Mouse (Mus musculus): ENCODE data around the gene Kif26b. TPM values are rescaled to one million over a fixed set of nuclear protein-coding genes. Genes with fewer than 3 reads are reported as not detected.
A peak's percentile ranks its signal among the peaks of the same experiment; 100 is the strongest.

Kif26b gene
- polyA plus RNA-seq, 1 experiment from 2014 or later, result 32.0 TPM

DNA sequence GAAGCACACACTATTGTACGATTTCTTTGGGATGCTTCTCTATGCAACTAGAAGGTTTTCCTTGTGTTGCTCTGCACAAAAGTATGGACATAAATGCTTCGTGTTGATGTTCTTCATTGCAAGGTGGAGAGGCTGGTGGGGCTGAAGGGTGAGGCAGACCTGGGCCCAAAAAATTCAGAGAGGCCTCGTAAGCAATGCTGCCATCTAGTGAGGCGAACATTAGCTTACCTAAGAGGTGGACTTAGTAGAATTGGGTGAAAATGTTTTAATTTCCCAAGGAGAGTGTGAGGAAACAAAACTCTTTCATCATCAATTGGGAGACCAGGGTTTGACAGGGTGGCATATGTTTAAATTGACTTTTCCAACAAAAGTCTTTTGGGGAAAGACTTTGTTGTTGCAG lies 160.6 kb downstream of the Kif26b start:
- Histone ChIP-seq H3K9ac (replicated peaks) (no peak overlapping the region), H3K4me2 (no peak overlapping the region), H3K4me3 (replicated peaks) (no peak overlapping the region), H3K9me3 (no peaks in the 10 kb centered on the region), H3K4me1 (replicated peaks) (peaks cover 15% of the 10 kb centered on the region; the same call in 1 of the 2 replicates), H3K27me3 (no peaks in the 10 kb centered on the region), H3K27ac (no peak overlapping the region), H3K36me3 (peaks cover 9% of the 10 kb centered on the region)
- WGBS, result 51% methylated on average over 4 of the region's 4 CpGs
- ATAC-seq (ENCODE audit: insufficient number of reproducible peaks, insufficient read depth, low FRiP score, low TSS enrichment, low read depth), result no peak

DNA sequence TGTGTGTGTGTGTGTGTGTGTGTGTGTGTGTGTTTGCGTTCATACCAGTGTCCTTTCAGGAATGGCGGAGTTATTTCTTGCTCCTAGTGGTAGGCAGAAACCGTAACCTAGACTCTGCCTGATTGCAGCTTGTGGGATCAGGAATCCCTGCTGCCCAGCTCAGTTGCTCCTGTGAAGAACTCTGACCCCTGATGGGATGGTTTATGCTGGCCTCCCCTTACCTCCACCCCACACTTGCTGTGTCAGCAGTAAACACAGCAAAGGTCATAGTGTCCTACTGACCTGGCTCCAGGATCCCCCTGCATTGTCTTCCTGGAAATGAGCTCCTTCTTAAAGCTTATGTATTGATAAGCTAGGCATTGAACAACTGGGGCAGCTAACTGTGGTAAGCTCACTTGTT lies 162.8 kb downstream of the Kif26b start:
- Histone ChIP-seq H3K4me1 (replicated peaks) (peaks cover 15% of the 10 kb centered on the region; the same call in 1 of the 2 replicates), H3K27ac (no peak overlapping the region), H3K27me3 (no peaks in the 10 kb centered on the region), H3K4me3 (replicated peaks) (no peak overlapping the region), H3K4me2 (no peak overlapping the region), H3K36me3 (no peaks in the 10 kb centered on the region), H3K9me3 (no peaks in the 10 kb centered on the region), H3K9ac (replicated peaks) (no peak overlapping the region)
- 97% methylated on average over 3 of the region's 3 CpGs for WGBS
- no peak for ATAC-seq (ENCODE audit: insufficient number of reproducible peaks, insufficient read depth, low FRiP score, low TSS enrichment, low read depth)

DNA sequence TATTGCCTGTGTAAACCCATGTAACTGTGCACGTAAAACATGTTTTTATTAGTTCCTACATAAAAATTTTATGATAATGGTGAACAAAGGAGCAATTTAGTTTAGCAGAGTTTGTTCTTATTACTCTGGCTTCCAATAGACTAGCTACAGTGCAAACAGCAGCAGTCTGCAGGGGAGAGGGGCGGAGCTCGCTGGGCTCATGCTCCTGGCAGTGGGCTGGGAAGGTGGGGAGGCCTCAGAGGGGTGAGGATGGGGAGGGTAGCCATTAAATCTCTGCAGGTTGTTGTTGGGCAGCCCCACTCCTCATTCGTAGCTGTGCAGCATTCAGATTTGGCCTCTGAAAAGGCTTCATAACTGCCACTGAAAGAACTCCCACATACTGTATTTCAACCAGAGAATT lies 171.2 kb downstream of the Kif26b start:
- WGBS, result 32% methylated on average over 4 of the region's 4 CpGs
- peaks cover 17% of the 10 kb centered on the region for H3K4me1 ChIP-seq (replicated peaks)
- H3K36me3 ChIP-seq, result no peaks in the 10 kb centered on the region; the same call in 1 of the 2 replicates
- ATAC-seq (ENCODE audit: insufficient number of reproducible peaks, insufficient read depth, low FRiP score, low TSS enrichment, low read depth), result peak; percentile 84
- H3K4me3 ChIP-seq (replicated peaks), result no peak overlapping the region
- H3K9me3 ChIP-seq, result no peaks in the 10 kb centered on the region
- no peak overlapping the region for H3K4me2 ChIP-seq
- peak overlapping the region; percentile 47; the same call in 1 of the 2 replicates for H3K27ac ChIP-seq
- peaks cover 8% of the 10 kb centered on the region; the same call in 1 of the 2 replicates for H3K27me3 ChIP-seq
- H3K9ac ChIP-seq (replicated peaks), result no peak overlapping the region

DNA sequence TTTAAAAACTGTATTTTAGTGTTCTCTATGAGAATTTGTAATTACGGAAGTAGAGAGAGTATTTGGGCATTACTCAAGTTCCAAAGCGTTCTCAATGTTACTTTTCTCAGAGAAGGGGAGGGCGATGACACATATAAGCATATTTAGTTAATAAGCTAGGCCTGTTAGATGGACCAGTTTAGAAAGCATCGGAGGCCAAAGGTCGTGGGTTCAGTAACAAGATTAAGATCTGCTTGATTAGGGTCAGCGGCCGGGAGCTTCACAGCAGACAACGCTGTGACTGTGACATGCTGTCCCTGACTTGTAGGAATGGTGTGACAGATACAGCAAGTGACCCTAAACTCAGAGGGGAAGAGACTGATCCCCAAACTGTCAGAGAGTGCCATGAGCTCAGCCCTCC lies 174.6 kb downstream of the Kif26b start:
- Histone ChIP-seq H3K4me3 (replicated peaks) (no peak overlapping the region), H3K4me2 (no peak overlapping the region), H3K27ac (no peak overlapping the region), H3K4me1 (replicated peaks) (peaks cover 18% of the 10 kb centered on the region), H3K9me3 (no peaks in the 10 kb centered on the region), H3K9ac (replicated peaks) (no peak overlapping the region), H3K27me3 (peaks cover 8% of the 10 kb centered on the region; the same call in 1 of the 2 replicates), H3K36me3 (peaks cover 6% of the 10 kb centered on the region)
- ATAC-seq (ENCODE audit: insufficient number of reproducible peaks, insufficient read depth, low FRiP score, low TSS enrichment, low read depth), result no peak
- WGBS, result 64% methylated on average over 8 of the region's 8 CpGs

GRCm38 (mm10) chr1:178707925-178708351 lies 179.0 kb downstream of the Kif26b start:
- no peak overlapping the region for H3K27ac ChIP-seq
- H3K4me1 ChIP-seq (replicated peaks), result peaks cover 19% of the 10 kb centered on the region
- H3K27me3 ChIP-seq, result 0 out of 2 replicates have a peak, but pooled peaks cover 1% of the 10 kb centered on the region
- H3K4me2 ChIP-seq, result no peak overlapping the region
- H3K4me3 ChIP-seq (replicated peaks), result no peak overlapping the region
- H3K9ac ChIP-seq (replicated peaks), result no peak overlapping the region
- 16% methylated on average over 7 of the region's 7 CpGs for WGBS
- H3K36me3 ChIP-seq, result peaks cover 6% of the 10 kb centered on the region
- no peaks in the 10 kb centered on the region for H3K9me3 ChIP-seq
- ATAC-seq (ENCODE audit: insufficient number of reproducible peaks, insufficient read depth, low FRiP score, low TSS enrichment, low read depth), result no peak

- H3K4me3 ChIP-seq (replicated peaks), result no peak overlapping the region
- H3K9me3 ChIP-seq, result no peaks in the 10 kb centered on the region
- no peak overlapping the region for H3K9ac ChIP-seq (replicated peaks)
- no peak overlapping the region for H3K4me2 ChIP-seq
- 67% methylated on average over 1 of the region's 1 CpGs for WGBS
- H3K4me1 ChIP-seq (replicated peaks), result peaks cover 19% of the 10 kb centered on the region
- H3K27ac ChIP-seq, result no peak overlapping the region
- no peaks in the 10 kb centered on the region for H3K27me3 ChIP-seq
- peaks cover 6% of the 10 kb centered on the region for H3K36me3 ChIP-seq
- no peak for ATAC-seq (ENCODE audit: insufficient number of reproducible peaks, insufficient read depth, low FRiP score, low TSS enrichment, low read depth)
Measured at GRCm38 (mm10) chr1:178708356-178708755, 179.4 kb downstream of the Kif26b start.

- ATAC-seq (ENCODE audit: insufficient number of reproducible peaks, insufficient read depth, low FRiP score, low TSS enrichment, low read depth), result no peak
- 89% methylated on average over 9 of the region's 9 CpGs for WGBS
- no peak overlapping the region for H3K4me2 ChIP-seq
Measured at GRCm38 (mm10) chr1:178712189-178712873, 183.4 kb downstream of the Kif26b start.

GRCm38 (mm10) chr1:178714209-178714608 lies 185.3 kb downstream of the Kif26b start:
- H3K36me3 ChIP-seq, result peaks cover 36% of the 10 kb centered on the region
- no peaks in the 10 kb centered on the region for H3K9me3 ChIP-seq
- H3K27me3 ChIP-seq, result no peaks in the 10 kb centered on the region
- H3K4me3 ChIP-seq (replicated peaks), result no peak overlapping the region
- 95% methylated on average over 5 of the region's 5 CpGs for WGBS
- ATAC-seq (ENCODE audit: insufficient number of reproducible peaks, insufficient read depth, low FRiP score, low TSS enrichment, low read depth), result no peak
- no peak overlapping the region for H3K27ac ChIP-seq
- H3K4me2 ChIP-seq, result no peak overlapping the region
- H3K4me1 ChIP-seq (replicated peaks), result peaks cover 17% of the 10 kb centered on the region; the same call in 1 of the 2 replicates
- H3K9ac ChIP-seq (replicated peaks), result no peak overlapping the region

More at GRCm38 (mm10) chr1:178712189-178712873, 183.4 kb downstream of the Kif26b start:
- H3K27me3 ChIP-seq, result no peaks in the 10 kb centered on the region
- peaks cover 24% of the 10 kb centered on the region for H3K4me1 ChIP-seq (replicated peaks)
- no peak overlapping the region for H3K4me3 ChIP-seq (replicated peaks)
- no peak overlapping the region for H3K27ac ChIP-seq
- no peak overlapping the region for H3K9ac ChIP-seq (replicated peaks)
- no peaks in the 10 kb centered on the region for H3K9me3 ChIP-seq
- H3K36me3 ChIP-seq, result peaks cover 22% of the 10 kb centered on the region

DNA sequence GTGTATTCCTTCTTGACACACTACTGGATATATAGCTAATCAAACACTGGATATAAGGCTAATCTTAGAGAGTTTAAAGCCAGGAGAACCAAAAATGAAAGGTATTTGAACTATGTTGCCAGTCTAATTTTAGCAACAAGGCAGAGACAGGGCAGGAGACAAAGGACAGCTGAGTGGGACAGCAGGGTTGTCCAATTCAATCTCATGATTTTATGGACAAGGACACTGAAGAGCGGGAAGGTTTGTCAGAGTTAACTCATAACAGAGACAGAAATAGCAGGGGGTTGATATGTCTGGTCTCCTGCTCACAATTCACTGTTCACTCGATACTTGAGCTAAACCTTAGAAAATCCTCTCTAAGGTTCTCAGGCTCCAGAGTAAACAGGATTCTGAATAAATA lies 187.5 kb downstream of the Kif26b start:
- ATAC-seq (ENCODE audit: insufficient number of reproducible peaks, insufficient read depth, low FRiP score, low TSS enrichment, low read depth), result no peak
- 80% methylated on average over 2 of the region's 2 CpGs for WGBS
- no peak overlapping the region for H3K27ac ChIP-seq

DNA sequence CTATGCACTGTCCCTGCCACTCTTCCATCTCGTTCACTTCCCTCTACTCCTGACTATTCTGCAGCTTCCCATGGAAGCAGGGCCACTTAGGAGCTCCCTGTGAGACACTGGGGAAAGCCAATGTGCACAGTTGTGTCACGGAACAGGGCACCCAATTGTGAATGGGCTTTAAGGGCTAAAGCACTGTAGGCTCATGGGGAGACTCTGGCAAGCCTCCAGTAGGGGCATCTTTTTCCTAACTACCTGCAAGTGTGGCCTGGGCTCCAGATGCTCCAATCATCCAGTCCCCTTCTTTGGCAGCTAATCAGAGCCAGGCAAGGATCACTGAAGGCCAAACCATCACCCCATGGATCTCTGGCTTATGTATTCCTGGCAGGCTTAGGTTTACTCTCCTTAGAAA lies 191.9 kb downstream of the Kif26b start:
- H3K4me2 ChIP-seq, result no peak overlapping the region
- no peak overlapping the region for H3K4me3 ChIP-seq (replicated peaks)
- no peaks in the 10 kb centered on the region for H3K27me3 ChIP-seq
- no peak overlapping the region for H3K27ac ChIP-seq
- ATAC-seq (ENCODE audit: insufficient number of reproducible peaks, insufficient read depth, low FRiP score, low TSS enrichment, low read depth), result no peak
- H3K9me3 ChIP-seq, result no peaks in the 10 kb centered on the region
- H3K36me3 ChIP-seq, result peaks cover 48% of the 10 kb centered on the region
- H3K9ac ChIP-seq (replicated peaks), result no peak overlapping the region
- WGBS, result 60% methylated on average over 2 of the region's 2 CpGs
- peaks cover 5% of the 10 kb centered on the region for H3K4me1 ChIP-seq (replicated peaks)

More for the DNA sequence above, 187.5 kb downstream of the Kif26b start:
- H3K36me3 ChIP-seq, result peaks cover 44% of the 10 kb centered on the region
- H3K4me1 ChIP-seq (replicated peaks), result peaks cover 10% of the 10 kb centered on the region
- no peaks in the 10 kb centered on the region for H3K9me3 ChIP-seq
- H3K27me3 ChIP-seq, result no peaks in the 10 kb centered on the region
- H3K4me2 ChIP-seq, result no peak overlapping the region
- H3K9ac ChIP-seq (replicated peaks), result no peak overlapping the region
- no peak overlapping the region for H3K4me3 ChIP-seq (replicated peaks)

GRCm38 (mm10) chr1:178722793-178723192 lies 193.9 kb downstream of the Kif26b start:
- ATAC-seq (ENCODE audit: insufficient number of reproducible peaks, insufficient read depth, low FRiP score, low TSS enrichment, low read depth), result no peak
- Histone ChIP-seq H3K27ac (no peak overlapping the region), H3K4me2 (no peak overlapping the region), H3K9me3 (no peaks in the 10 kb centered on the region), H3K9ac (replicated peaks) (no peak overlapping the region), H3K4me1 (replicated peaks) (peaks cover 13% of the 10 kb centered on the region), H3K4me3 (replicated peaks) (no peak overlapping the region), H3K36me3 (peaks cover 28% of the 10 kb centered on the region), H3K27me3 (peaks cover 4% of the 10 kb centered on the region; the same call in 1 of the 2 replicates)
- 86% methylated on average over 4 of the region's 4 CpGs for WGBS
